Mouse (Mus musculus) G1E (cell line): Measurements from ENCODE around the gene Ntn1. TPM values are rescaled to one million over a fixed set of nuclear protein-coding genes. Genes with fewer than 3 reads are reported as not detected.

Experiments used
- ATAC-seq: 2 replicates; pipeline ENCODE4 v1.8.0; 2016; ENCODE audit warnings: mild to moderate bottlenecking; ENCODE audit not compliant: insufficient number of reproducible peaks, poor library complexity, low FRiP score, severe bottlenecking; ENCODE audit errors: extremely low read depth
- DNase-seq: peaks from one replicate; pipeline ENCODE4 v3.0.0; 2012; ENCODE audit warnings: low spot score
- H3K27me3 ChIP-seq: 2 replicates; pipeline ENCODE4 v1.6.1; 2012; ENCODE audit warnings: mild to moderate bottlenecking, low read length, inconsistent platforms; ENCODE audit not compliant: insufficient read depth
- H3K36me3 ChIP-seq: replicated peaks from 2 replicates; pipeline ENCODE3; 2012; ENCODE audit warnings: mild to moderate bottlenecking, inconsistent platforms
- H3K4me1 ChIP-seq: 2 replicates; pipeline ENCODE4 v1.6.1; 2012; ENCODE audit warnings: low read depth, low read length, inconsistent platforms, mixed read lengths; ENCODE audit not compliant: insufficient read depth
- H3K4me3 ChIP-seq: 2 replicates; pipeline ENCODE4 v1.5.1; 2012; ENCODE audit warnings: low read depth, mild to moderate bottlenecking, inconsistent platforms, low read length, moderate library complexity, mixed read lengths
- H3K9me3 ChIP-seq: replicated peaks from 2 replicates; pipeline ENCODE4 v1.6.1; 2012; ENCODE audit warnings: inconsistent platforms
- CTCF ChIP-seq: IDR thresholded peaks from 2 replicates; pipeline ENCODE4 v1.5.1; 2012; ENCODE audit warnings: low read depth, low read length, inconsistent platforms, mixed read lengths
- GATA1 ChIP-seq: IDR thresholded peaks from 2 replicates; pipeline ENCODE4 v1.6.1; 2012; ENCODE audit warnings: borderline replicate concordance, low read length, inconsistent platforms, mixed read lengths
- GATA2 ChIP-seq: IDR thresholded peaks from 2 replicates; pipeline ENCODE4 v1.6.1; 2012; ENCODE audit warnings: low read depth, low read length, inconsistent platforms, borderline replicate concordance
- POLR2AphosphoS5 ChIP-seq: IDR thresholded peaks from 2 replicates; pipeline ENCODE4 v1.6.1; 2012; ENCODE audit warnings: low read depth, low read length, inconsistent platforms; ENCODE audit not compliant: insufficient replicate concordance
- TAL1 ChIP-seq: conservative IDR thresholded peaks from 2 replicates; pipeline ENCODE4 v1.6.1; 2012; ENCODE audit warnings: low read depth, low read length, inconsistent platforms, mixed read lengths
- polyA plus RNA-seq: library from polyadenylated mRNA; stranded (reverse); fragments of >175 nt; gene quantifications from 2 replicates; pipeline ENCODE4 v1.2.3, GENCODE M21; 2012
- total RNA-seq, 2 experiments: library from RNA; stranded (forward) in 1 of 2; stranded (reverse) in 1 of 2; fragments of 200-1000 nt in 1 of 2; fragments of >200 nt in 1 of 2; fragmentation: Nextera tagmentation in 1 of 2; gene quantifications; 2 replicates each; pipeline ENCODE4 v1.2.3; 2014 to 2017

Gene Ntn1
- total and polyA plus RNA-seq, 3 experiments, result under 0.01 TPM; not detected in 2

- no peak for ATAC-seq
- Histone ChIP-seq H3K4me1 (no peaks in the 10 kb centered on the region), H3K36me3 (no peaks in the 10 kb centered on the region), H3K27me3 (no peaks in the 10 kb centered on the region), H3K4me3 (no peak overlapping the region), H3K9me3 (no peaks in the 10 kb centered on the region)
- no peak for TF ChIP-seq GATA1
- TF ChIP-seq TAL1, result no peak
- TF ChIP-seq POLR2AphosphoS5, result no peak
- no peak for TF ChIP-seq CTCF
- TF ChIP-seq GATA2, result no peak
- DNase-seq, result no peak
These were observed 68.9 kb downstream of the Ntn1 start for GRCm38 (mm10) chr11:68331676-68332265.

- H3K27me3 ChIP-seq, result no peaks in the 10 kb centered on the region
- H3K36me3 ChIP-seq, result no peaks in the 10 kb centered on the region
- TF ChIP-seq GATA1 (no peak), TAL1 (no peak), GATA2 (no peak), POLR2AphosphoS5 (no peak), CTCF (no peak)
- no peak for DNase-seq
- H3K4me1 ChIP-seq, result no peaks in the 10 kb centered on the region
- ATAC-seq, result no peak
- no peaks in the 10 kb centered on the region for H3K9me3 ChIP-seq
- no peak overlapping the region for H3K4me3 ChIP-seq
These were observed 69.5 kb downstream of the Ntn1 start for GRCm38 (mm10) chr11:68331117-68331437.

- TF ChIP-seq GATA1 (no peak), POLR2AphosphoS5 (no peak), TAL1 (no peak), CTCF (no peak), GATA2 (no peak)
- Histone ChIP-seq H3K9me3 (no peaks in the 10 kb centered on the region), H3K4me3 (no peak overlapping the region), H3K27me3 (no peaks in the 10 kb centered on the region), H3K36me3 (no peaks in the 10 kb centered on the region), H3K4me1 (no peaks in the 10 kb centered on the region)
- DNase-seq (no peak), ATAC-seq (no peak)
These were observed 70.1 kb downstream of the Ntn1 start for GRCm38 (mm10) chr11:68330398-68331116.

- ATAC-seq (no peak), DNase-seq (no peak)
- Histone ChIP-seq H3K36me3 (no peaks in the 10 kb centered on the region), H3K9me3 (no peaks in the 10 kb centered on the region), H3K4me3 (no peak overlapping the region), H3K4me1 (no peaks in the 10 kb centered on the region), H3K27me3 (peaks cover 3% of the 10 kb centered on the region; the same call in 1 of the 2 replicates)
- TF ChIP-seq GATA1, result no peak
These were observed 75.8 kb downstream of the Ntn1 start for GRCm38 (mm10) chr11:68324863-68325262.

- Histone ChIP-seq H3K9me3 (no peaks in the 10 kb centered on the region), H3K36me3 (no peaks in the 10 kb centered on the region), H3K27me3 (peaks cover 3% of the 10 kb centered on the region), H3K4me3 (no peak overlapping the region), H3K4me1 (no peaks in the 10 kb centered on the region)
- ATAC-seq (no peak), DNase-seq (no peak)
- TF ChIP-seq GATA2, result no peak
- no peak for TF ChIP-seq GATA1
- TF ChIP-seq TAL1, result no peak
- TF ChIP-seq POLR2AphosphoS5, result no peak
- TF ChIP-seq CTCF, result no peak
These were observed 79.2 kb downstream of the Ntn1 start for GRCm38 (mm10) chr11:68321417-68321816.

GRCm38 (mm10) chr11:68315551-68316130, 85.0 kb downstream of the Ntn1 start:
- no peaks in the 10 kb centered on the region for H3K9me3 ChIP-seq
- H3K36me3 ChIP-seq, result no peaks in the 10 kb centered on the region
- H3K4me3 ChIP-seq, result no peak overlapping the region
- H3K27me3 ChIP-seq, result no peaks in the 10 kb centered on the region; the same call in 1 of the 2 replicates
- TF ChIP-seq CTCF (no peak), POLR2AphosphoS5 (no peak), GATA1 (no peak), TAL1 (no peak), GATA2 (no peak)
- ATAC-seq, result no peak
- DNase-seq, result no peak
- H3K4me1 ChIP-seq, result no peaks in the 10 kb centered on the region
